Mouse (Mus musculus) spleen, adult 2 months (tissue): Measurements from ENCODE around the gene Dock8.

Experiments used
- CTCF ChIP-seq: fragments of 200-500 bp; IDR thresholded peaks from 2 replicates; pipeline ENCODE4 v1.5.1; 2011; ENCODE audit warnings: mild to moderate bottlenecking, inconsistent platforms; ENCODE audit not compliant: insufficient read depth, insufficient read length, insufficient replicate concordance; ENCODE audit errors: extremely low read depth
- POLR2A ChIP-seq: fragments of 200-500 bp; IDR thresholded peaks from 2 replicates; pipeline ENCODE4 v1.6.1; 2011; ENCODE audit warnings: low read depth, low read length, inconsistent platforms

DNA sequence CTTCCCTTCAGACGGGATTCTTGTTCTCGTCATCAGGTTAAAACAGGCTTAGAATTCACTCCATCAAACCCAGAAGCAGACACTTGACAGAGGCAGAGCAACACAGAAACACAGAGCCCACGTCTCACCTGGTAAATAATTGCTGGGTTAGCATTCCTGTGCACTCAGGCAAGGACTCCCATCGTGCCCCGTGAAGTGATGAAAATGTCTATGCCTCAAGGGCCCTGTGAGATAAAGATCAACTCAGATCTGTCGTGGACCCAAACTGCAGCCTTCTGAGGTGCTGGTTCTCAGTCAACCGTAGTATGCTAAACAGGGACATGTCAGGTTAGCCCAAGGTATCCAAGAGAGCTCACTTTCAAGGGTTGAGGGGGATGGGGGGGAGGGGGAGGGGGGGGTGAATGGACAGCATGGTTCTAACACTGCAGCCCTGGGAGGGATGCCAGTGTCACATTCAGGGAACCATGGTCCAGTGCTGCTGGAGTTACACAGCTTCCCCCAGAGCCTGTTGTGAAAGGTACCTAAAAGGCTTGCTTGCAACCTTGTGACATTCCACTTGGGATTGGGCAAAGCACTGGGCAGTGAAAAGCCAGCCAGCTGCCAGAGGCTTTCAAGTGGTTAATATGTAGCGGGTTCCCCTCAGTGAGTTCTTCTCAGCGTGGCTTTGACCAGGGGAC lies 222.8 kb downstream of the Dock8 start:
- TF ChIP-seq CTCF: no peak
- no peak for TF ChIP-seq POLR2A
